Mouse (Mus musculus): ENCODE results near the gene Uhrf1bp1l. TPM values are rescaled to one million over a fixed set of nuclear protein-coding genes. Genes with fewer than 3 reads are reported as not detected.
"Not testable (repeated sequence)": the region's sequence is repeated elsewhere in the genome, so short reads cannot be mapped to it uniquely, and the experiment has no call there.

Gene Uhrf1bp1l
- 58.4 and 76.4 TPM in 2 replicates for polyA plus RNA-seq (2011; ENCODE audit: insufficient read length, low read depth, missing spikeins)

DNA sequence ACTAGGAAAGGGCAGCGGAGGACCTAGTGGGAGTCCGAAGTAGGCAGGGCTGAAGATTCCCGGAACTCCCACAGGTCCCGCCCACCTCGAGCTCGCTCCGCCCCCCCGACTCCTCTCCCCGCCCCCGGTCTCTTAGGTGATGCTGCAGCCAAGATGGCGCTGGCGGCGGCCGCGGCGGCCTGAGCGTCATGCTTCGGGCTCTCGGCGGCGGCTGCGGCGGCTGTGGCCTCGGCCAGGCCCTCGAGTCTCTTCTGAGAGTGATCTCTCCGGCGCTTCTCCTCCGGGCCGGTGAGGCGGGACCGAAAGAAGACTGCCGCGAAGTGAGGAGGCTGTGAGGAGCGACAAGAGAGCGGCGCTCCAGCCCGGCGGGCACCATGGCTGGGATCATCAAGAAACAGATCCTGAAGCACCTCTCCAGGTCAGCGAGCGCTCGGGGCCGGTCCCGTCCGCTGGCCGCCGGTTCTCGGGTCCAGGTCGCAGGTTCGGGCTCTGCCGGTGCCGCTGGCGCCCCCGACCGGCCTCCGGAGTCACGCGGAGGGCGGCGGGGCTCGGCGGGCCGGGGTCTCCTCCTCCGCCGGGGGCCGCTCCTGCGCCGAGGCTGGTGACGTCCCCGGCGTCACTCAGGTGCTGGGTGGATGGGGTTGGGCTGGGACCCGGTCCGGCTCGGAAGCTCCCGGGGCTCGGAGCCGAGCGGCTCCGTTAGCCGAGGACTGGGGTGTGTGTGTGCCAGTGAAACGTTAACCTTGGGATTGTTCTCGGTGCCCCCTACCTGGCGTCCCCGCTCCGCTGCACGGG lies at the start of gene Uhrf1bp1l:
Gene Uhrf1bp1l, plus strand, starts transcription at position 121 of the 795 bp plus-strand sequence.
- peak within 1 kb of the TSS; percentile 94 for H3K27ac ChIP-seq (ENCODE audit: insufficient read depth, low read length)
- peak; percentile 85 for TF ChIP-seq POLR2A (IDR thresholded peaks at IDR 0.05; ENCODE audit: low read depth, low read length)
- TF ChIP-seq CTCF (IDR thresholded peaks at IDR 0.05; ENCODE audit: borderline replicate concordance, insufficient read depth, low read length): no peak
- H3K4me3 ChIP-seq (ENCODE audit: insufficient read depth, low read length): peak within 1 kb of the TSS; percentile 99
- H3K4me1 ChIP-seq (ENCODE audit: control insufficient read depth, insufficient read depth, low read length): 0 out of 2 replicates have a peak, but pooled peaks cover 2% of the 10 kb centered on the region

DNA sequence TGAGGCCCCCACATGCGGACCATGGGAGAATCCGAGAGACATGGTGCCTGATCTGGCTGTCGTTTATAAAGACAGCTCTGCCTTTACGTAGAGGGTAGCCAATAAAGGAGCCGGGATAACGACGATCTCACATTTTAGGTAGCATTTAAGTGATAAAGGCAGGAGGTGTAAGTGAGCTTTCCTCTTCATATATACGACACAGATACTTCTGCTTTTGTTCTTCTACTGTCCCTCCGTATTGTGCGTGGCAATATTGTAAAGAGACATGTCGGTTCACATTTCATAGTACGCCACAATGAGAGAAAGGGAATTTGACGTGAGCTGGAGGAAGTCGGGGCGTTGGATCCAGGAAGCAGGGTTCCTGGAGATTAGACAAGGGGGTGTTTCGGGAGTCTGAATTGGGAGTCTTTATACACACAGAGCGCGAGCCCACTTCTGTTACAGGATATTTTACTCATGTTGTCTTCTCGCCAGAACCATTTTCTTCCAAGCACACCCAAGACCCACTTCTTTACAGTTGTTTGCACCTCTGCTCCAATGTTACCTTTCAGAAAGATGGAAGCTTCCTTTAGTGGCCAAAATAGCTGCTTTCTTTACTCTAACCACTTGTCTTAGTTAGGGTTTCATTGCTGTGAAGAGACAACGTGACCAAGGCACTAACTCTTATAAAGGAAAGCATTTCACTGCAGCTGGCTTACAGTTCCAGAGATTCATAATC lies 49.4 kb upstream of the Uhrf1bp1l start:
- H3K27ac ChIP-seq (ENCODE audit: insufficient read depth, low read length): no peak overlapping the region
- no peak for TF ChIP-seq POLR2A (IDR thresholded peaks at IDR 0.05; ENCODE audit: low read depth, low read length)
- TF ChIP-seq CTCF (IDR thresholded peaks at IDR 0.05; ENCODE audit: borderline replicate concordance, insufficient read depth, low read length): no peak

DNA sequence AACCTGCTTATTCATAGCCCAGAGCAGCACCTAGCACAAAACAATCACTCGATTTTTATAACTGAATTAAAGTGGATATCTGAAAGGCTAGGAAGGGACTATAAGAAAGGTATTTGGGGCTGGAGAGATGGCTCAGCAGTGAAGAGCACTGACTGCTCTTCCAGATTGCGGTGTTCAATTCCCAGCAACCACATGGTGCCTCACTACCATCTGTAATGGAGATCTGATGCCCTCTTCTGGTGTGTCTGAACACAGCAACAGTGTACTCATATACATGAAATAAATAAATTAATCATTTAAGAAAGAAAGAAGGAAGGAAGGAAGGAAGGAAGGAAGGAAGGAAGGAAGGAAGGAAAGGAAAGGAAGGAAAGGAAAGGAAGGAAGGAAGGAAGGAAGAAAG lies 48.5 kb upstream of the Uhrf1bp1l start:
- not testable (repeated sequence) for H3K4me1 ChIP-seq (ENCODE audit: control insufficient read depth, insufficient read depth, low read length); H3K4me3 ChIP-seq (ENCODE audit: insufficient read depth, low read length); H3K27ac ChIP-seq (ENCODE audit: insufficient read depth, low read length)

More for the DNA sequence above, 49.4 kb upstream of the Uhrf1bp1l start:
- no peaks in the 10 kb centered on the region for H3K4me1 ChIP-seq (ENCODE audit: control insufficient read depth, insufficient read depth, low read length)
- H3K4me3 ChIP-seq (ENCODE audit: insufficient read depth, low read length): no peak overlapping the region

DNA sequence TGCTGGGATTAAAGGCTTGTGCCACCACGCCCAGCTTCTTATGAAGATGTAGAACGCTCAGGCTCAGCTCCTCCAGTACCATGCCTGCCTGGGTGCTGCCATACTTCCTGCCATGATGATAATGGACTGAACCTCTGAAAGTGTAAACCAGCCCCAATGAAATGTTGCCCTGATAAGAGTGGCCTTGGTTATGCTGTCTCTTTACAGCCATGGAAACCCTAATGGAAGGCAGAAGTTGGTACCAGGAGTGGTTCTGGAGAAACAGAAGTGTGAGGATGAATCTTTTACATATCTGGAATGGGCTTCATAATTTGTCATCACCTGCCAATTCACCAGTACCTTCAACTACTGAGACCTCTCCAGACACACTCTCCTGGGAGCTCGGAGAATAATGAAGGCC lies 46.8 kb upstream of the Uhrf1bp1l start:
- Histone ChIP-seq H3K4me3 (ENCODE audit: insufficient read depth, low read length) (no peak overlapping the region), H3K27ac (ENCODE audit: insufficient read depth, low read length) (no peak overlapping the region), H3K4me1 (ENCODE audit: control insufficient read depth, insufficient read depth, low read length) (no peaks in the 10 kb centered on the region)
- TF ChIP-seq CTCF (IDR thresholded peaks at IDR 0.05; ENCODE audit: borderline replicate concordance, insufficient read depth, low read length) (no peak), POLR2A (IDR thresholded peaks at IDR 0.05; ENCODE audit: low read depth, low read length) (no peak)

DNA sequence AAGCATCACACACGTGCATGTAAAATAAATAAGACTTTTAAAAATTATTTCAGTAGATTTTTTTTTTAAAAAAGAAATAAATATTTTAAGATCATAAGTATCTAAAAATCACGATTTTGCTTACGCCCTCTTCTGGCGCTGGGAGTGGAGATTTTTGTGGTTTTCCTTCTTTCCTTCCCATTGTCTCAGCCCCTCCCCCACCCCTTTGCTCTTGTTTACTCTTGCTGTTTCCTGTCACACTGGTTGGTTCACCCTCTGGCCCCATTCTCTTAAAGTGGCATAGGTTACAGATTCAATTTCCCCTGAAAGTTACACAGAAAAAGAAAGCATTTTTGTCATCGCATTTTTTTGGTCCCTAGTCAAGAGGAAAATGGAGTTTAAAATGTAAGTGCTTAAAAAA lies 41.7 kb upstream of the Uhrf1bp1l start:
- H3K4me1 ChIP-seq (ENCODE audit: control insufficient read depth, insufficient read depth, low read length): 0 out of 2 replicates have a peak, but pooled peaks cover 3% of the 10 kb centered on the region
- H3K27ac ChIP-seq (ENCODE audit: insufficient read depth, low read length): no peak overlapping the region
- H3K4me3 ChIP-seq (ENCODE audit: insufficient read depth, low read length): no peak overlapping the region
- TF ChIP-seq POLR2A (IDR thresholded peaks at IDR 0.05; ENCODE audit: low read depth, low read length) (no peak), CTCF (IDR thresholded peaks at IDR 0.05; ENCODE audit: borderline replicate concordance, insufficient read depth, low read length) (no peak)

DNA sequence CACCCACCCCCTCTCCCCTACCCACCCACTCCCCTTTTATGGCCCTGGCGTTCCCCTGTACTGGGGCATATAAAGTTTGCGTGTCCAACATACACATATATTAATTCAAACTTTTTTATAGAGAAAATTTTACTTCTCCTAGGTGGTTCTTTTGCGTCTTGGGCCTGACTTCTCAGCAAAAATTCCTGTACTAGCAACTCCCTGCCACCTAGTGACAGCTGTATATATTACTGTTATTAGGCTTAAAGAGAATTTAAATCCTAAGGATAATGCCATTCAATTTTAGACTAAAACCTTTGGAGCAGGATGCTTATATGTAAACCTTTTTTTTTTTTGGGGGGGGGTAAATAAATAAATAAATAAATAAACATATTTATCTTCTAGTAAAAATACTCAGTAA lies 37.4 kb upstream of the Uhrf1bp1l start:
- Histone ChIP-seq H3K27ac (ENCODE audit: insufficient read depth, low read length) (no peak overlapping the region), H3K4me1 (ENCODE audit: control insufficient read depth, insufficient read depth, low read length) (0 out of 2 replicates have a peak, but pooled peaks cover 4% of the 10 kb centered on the region), H3K4me3 (ENCODE audit: insufficient read depth, low read length) (no peak overlapping the region)
- TF ChIP-seq POLR2A (IDR thresholded peaks at IDR 0.05; ENCODE audit: low read depth, low read length) (no peak), CTCF (IDR thresholded peaks at IDR 0.05; ENCODE audit: borderline replicate concordance, insufficient read depth, low read length) (no peak)

DNA sequence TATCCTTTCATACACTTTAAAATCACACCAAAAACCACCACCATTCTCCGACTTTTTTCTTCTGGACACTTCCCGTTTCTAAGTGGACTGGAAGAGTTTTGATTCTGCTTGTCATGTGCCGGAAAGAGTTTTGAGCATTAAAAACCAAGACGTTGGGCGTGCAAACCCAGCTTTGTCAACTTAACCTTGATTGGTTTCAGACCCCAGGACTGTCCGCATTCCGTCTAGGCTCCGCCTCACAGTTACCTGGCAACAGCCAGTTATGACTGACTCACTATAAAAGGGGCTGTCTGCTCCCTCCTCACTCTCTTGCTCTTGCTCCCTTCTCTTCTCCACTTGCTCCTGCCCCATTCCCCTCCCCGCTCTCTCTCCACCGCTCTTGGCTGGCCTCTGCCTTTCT lies 36.1 kb upstream of the Uhrf1bp1l start:
- H3K27ac ChIP-seq (ENCODE audit: insufficient read depth, low read length): no peak overlapping the region
- TF ChIP-seq CTCF (IDR thresholded peaks at IDR 0.05; ENCODE audit: borderline replicate concordance, insufficient read depth, low read length) (no peak), POLR2A (IDR thresholded peaks at IDR 0.05; ENCODE audit: low read depth, low read length) (no peak)
- 0 out of 2 replicates have a peak, but pooled peaks cover 4% of the 10 kb centered on the region for H3K4me1 ChIP-seq (ENCODE audit: control insufficient read depth, insufficient read depth, low read length)
- no peak overlapping the region for H3K4me3 ChIP-seq (ENCODE audit: insufficient read depth, low read length)

DNA sequence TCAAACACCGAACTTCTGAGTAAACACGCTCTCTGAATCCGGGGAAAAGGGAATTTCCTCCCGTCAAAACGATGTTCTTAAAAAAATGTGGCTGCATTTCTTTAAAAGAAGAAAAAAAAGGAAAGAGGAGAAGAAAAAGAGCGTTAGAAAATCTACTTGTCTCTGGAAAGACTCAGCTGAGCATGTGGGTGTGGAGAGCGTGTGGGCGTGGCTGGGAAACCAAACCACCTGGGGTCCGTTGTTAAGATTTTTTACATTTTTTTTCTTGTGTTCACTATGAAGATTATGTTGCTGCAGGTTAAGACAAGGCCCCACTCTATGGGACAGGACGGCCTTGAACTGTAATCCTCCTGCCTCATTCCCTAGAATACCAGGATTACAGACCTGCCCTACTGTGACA lies 29.9 kb upstream of the Uhrf1bp1l start:
- no peak for TF ChIP-seq POLR2A (IDR thresholded peaks at IDR 0.05; ENCODE audit: low read depth, low read length)
- no peak for TF ChIP-seq CTCF (IDR thresholded peaks at IDR 0.05; ENCODE audit: borderline replicate concordance, insufficient read depth, low read length)
- Histone ChIP-seq H3K4me3 (ENCODE audit: insufficient read depth, low read length) (no peak overlapping the region), H3K27ac (ENCODE audit: insufficient read depth, low read length) (no peak overlapping the region), H3K4me1 (ENCODE audit: control insufficient read depth, insufficient read depth, low read length) (no peaks in the 10 kb centered on the region)

DNA sequence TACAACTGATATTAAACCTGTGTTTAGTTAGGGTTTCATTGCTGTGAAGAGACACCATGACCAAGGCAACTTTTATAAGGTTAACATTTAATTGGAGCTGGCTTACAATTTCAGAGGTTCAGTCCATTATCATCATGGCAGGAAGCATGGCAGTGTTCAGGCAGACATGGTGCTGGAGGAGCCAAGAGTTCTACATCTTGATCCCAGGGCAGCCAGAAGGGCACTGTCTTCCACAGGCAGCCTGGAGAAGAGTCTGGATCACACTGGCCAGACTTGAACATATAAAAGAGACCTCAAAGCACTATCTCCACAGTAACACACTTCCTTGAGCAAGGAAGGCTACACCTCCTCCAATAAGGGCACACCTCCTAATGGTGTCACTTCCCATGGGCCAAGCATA lies 24.5 kb upstream of the Uhrf1bp1l start:
- Histone ChIP-seq H3K4me1 (ENCODE audit: control insufficient read depth, insufficient read depth, low read length) (no peaks in the 10 kb centered on the region), H3K4me3 (ENCODE audit: insufficient read depth, low read length) (no peak overlapping the region), H3K27ac (ENCODE audit: insufficient read depth, low read length) (no peak overlapping the region)
- TF ChIP-seq POLR2A (IDR thresholded peaks at IDR 0.05; ENCODE audit: low read depth, low read length) (no peak), CTCF (IDR thresholded peaks at IDR 0.05; ENCODE audit: borderline replicate concordance, insufficient read depth, low read length) (no peak)

DNA sequence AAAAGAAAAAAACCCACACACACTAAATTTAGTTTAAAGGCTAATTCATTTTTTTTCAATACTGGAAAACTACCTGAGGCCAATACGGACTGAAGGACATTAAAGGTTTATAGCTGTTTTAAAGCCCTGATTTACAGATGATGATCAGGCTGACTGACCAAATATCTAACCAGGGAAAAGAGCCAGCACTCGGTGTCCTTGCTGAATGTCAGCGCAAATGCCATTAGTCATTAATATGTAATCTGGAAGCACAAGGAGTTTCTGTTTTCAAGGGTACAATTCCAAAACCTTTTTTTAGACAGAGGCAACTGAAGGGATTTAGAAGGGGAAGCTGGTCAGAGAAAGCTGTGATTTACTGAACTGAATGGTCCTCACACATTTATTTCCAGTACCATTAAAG lies 24.0 kb upstream of the Uhrf1bp1l start:
- H3K4me1 ChIP-seq (ENCODE audit: control insufficient read depth, insufficient read depth, low read length): no peaks in the 10 kb centered on the region
- H3K4me3 ChIP-seq (ENCODE audit: insufficient read depth, low read length): no peak overlapping the region
- TF ChIP-seq CTCF (IDR thresholded peaks at IDR 0.05; ENCODE audit: borderline replicate concordance, insufficient read depth, low read length) (no peak), POLR2A (IDR thresholded peaks at IDR 0.05; ENCODE audit: low read depth, low read length) (no peak)
- no peak overlapping the region for H3K27ac ChIP-seq (ENCODE audit: insufficient read depth, low read length)
